Mouse (Mus musculus): Measurements from ENCODE around the gene Cfap58. TPM values are rescaled to one million over a fixed set of nuclear protein-coding genes. Genes with fewer than 3 reads are reported as not detected.

Gene Cfap58
- polyA plus RNA-seq, 1 experiment from 2014 or later = 0.08 TPM

- 82% methylated on average over 15 of the region's 15 CpGs for WGBS
- H3K4me3 ChIP-seq = no peak overlapping the region
- no peak overlapping the region for H3K9ac ChIP-seq
- H3K36me3 ChIP-seq = no peaks in the 10 kb centered on the region
- H3K4me2 ChIP-seq = no peak overlapping the region
- H3K4me1 ChIP-seq = no peaks in the 10 kb centered on the region
- no peaks in the 10 kb centered on the region for H3K27me3 ChIP-seq (replicated peaks)
- no peak overlapping the region for H3K27ac ChIP-seq (replicated peaks)
- no peak for ATAC-seq (ENCODE audit: extremely low read depth, insufficient number of reproducible peaks, low FRiP score, low TSS enrichment)
- no peaks in the 10 kb centered on the region for H3K9me3 ChIP-seq
Measured at GRCm38 (mm10) chr19:48021435-48021834, 84.0 kb downstream of the Cfap58 start.

GRCm38 (mm10) chr19:48022763-48023162, 85.3 kb downstream of the Cfap58 start:
- ATAC-seq (ENCODE audit: extremely low read depth, insufficient number of reproducible peaks, low FRiP score, low TSS enrichment) = no peak
- no peaks in the 10 kb centered on the region for H3K9me3 ChIP-seq
- 78% methylated on average over 5 of the region's 5 CpGs for WGBS

GRCm38 (mm10) chr19:48023726-48024125, 86.3 kb downstream of the Cfap58 start:
- no peaks in the 10 kb centered on the region for H3K27me3 ChIP-seq (replicated peaks)
- no peak overlapping the region for H3K4me2 ChIP-seq
- no peak overlapping the region for H3K9ac ChIP-seq
- H3K4me3 ChIP-seq = no peak overlapping the region
- H3K36me3 ChIP-seq = no peaks in the 10 kb centered on the region
- peaks cover 20% of the 10 kb centered on the region for H3K4me1 ChIP-seq
- WGBS = 75% methylated on average over 10 of the region's 10 CpGs
- no peak for ATAC-seq (ENCODE audit: extremely low read depth, insufficient number of reproducible peaks, low FRiP score, low TSS enrichment)
- no peak overlapping the region for H3K27ac ChIP-seq (replicated peaks)
- H3K9me3 ChIP-seq = no peaks in the 10 kb centered on the region

More at GRCm38 (mm10) chr19:48022763-48023162, 85.3 kb downstream of the Cfap58 start:
- no peak overlapping the region for H3K4me2 ChIP-seq
- peaks cover 13% of the 10 kb centered on the region for H3K4me1 ChIP-seq
- H3K27ac ChIP-seq (replicated peaks) = no peak overlapping the region
- no peaks in the 10 kb centered on the region for H3K36me3 ChIP-seq
- H3K27me3 ChIP-seq (replicated peaks) = no peaks in the 10 kb centered on the region
- H3K4me3 ChIP-seq = no peak overlapping the region
- no peak overlapping the region for H3K9ac ChIP-seq

GRCm38 (mm10) chr19:48025366-48025765, 87.9 kb downstream of the Cfap58 start:
- Histone ChIP-seq H3K4me3 (no peak overlapping the region), H3K4me2 (no peak overlapping the region), H3K27me3 (replicated peaks) (no peaks in the 10 kb centered on the region), H3K27ac (replicated peaks) (no peak overlapping the region), H3K9ac (no peak overlapping the region), H3K36me3 (no peaks in the 10 kb centered on the region), H3K9me3 (no peaks in the 10 kb centered on the region), H3K4me1 (peaks cover 20% of the 10 kb centered on the region)
- ATAC-seq (ENCODE audit: extremely low read depth, insufficient number of reproducible peaks, low FRiP score, low TSS enrichment) = no peak
- 69% methylated on average over 8 of the region's 8 CpGs for WGBS

- H3K36me3 ChIP-seq = no peaks in the 10 kb centered on the region
- WGBS = 60% methylated on average over 2 of the region's 2 CpGs
Measured at GRCm38 (mm10) chr19:48026882-48027281, 89.4 kb downstream of the Cfap58 start.

GRCm38 (mm10) chr19:48039554-48039953, 102.1 kb downstream of the Cfap58 start:
- H3K9me3 ChIP-seq = no peaks in the 10 kb centered on the region
- H3K27ac ChIP-seq (replicated peaks) = no peak overlapping the region
- H3K4me3 ChIP-seq = no peak overlapping the region
- no peak overlapping the region for H3K9ac ChIP-seq
- H3K27me3 ChIP-seq (replicated peaks) = no peaks in the 10 kb centered on the region
- ATAC-seq (ENCODE audit: extremely low read depth, insufficient number of reproducible peaks, low FRiP score, low TSS enrichment) = no peak
- H3K4me1 ChIP-seq = no peaks in the 10 kb centered on the region
- WGBS = 77% methylated on average over 8 of the region's 8 CpGs
- H3K36me3 ChIP-seq = no peaks in the 10 kb centered on the region
- H3K4me2 ChIP-seq = no peak overlapping the region

More at GRCm38 (mm10) chr19:48026882-48027281, 89.4 kb downstream of the Cfap58 start:
- Histone ChIP-seq H3K4me1 (peaks cover 20% of the 10 kb centered on the region), H3K4me3 (no peak overlapping the region), H3K27me3 (replicated peaks) (no peaks in the 10 kb centered on the region), H3K4me2 (no peak overlapping the region), H3K9me3 (no peaks in the 10 kb centered on the region), H3K9ac (no peak overlapping the region), H3K27ac (replicated peaks) (no peak overlapping the region)
- no peak for ATAC-seq (ENCODE audit: extremely low read depth, insufficient number of reproducible peaks, low FRiP score, low TSS enrichment)

GRCm38 (mm10) chr19:48047315-48047714, 109.8 kb downstream of the Cfap58 start:
- WGBS = 81% methylated on average over 7 of the region's 7 CpGs
- ATAC-seq (ENCODE audit: extremely low read depth, insufficient number of reproducible peaks, low FRiP score, low TSS enrichment) = no peak

GRCm38 (mm10) chr19:48049361-48049760, 111.9 kb downstream of the Cfap58 start:
- Histone ChIP-seq H3K27ac (replicated peaks) (no peak overlapping the region), H3K4me2 (no peak overlapping the region), H3K9ac (no peak overlapping the region), H3K9me3 (no peaks in the 10 kb centered on the region), H3K4me3 (no peak overlapping the region), H3K27me3 (replicated peaks) (no peaks in the 10 kb centered on the region), H3K36me3 (no peaks in the 10 kb centered on the region), H3K4me1 (no peaks in the 10 kb centered on the region)
- no peak for ATAC-seq (ENCODE audit: extremely low read depth, insufficient number of reproducible peaks, low FRiP score, low TSS enrichment)
- 72% methylated on average over 3 of the region's 3 CpGs for WGBS

More at GRCm38 (mm10) chr19:48047315-48047714, 109.8 kb downstream of the Cfap58 start:
- Histone ChIP-seq H3K4me1 (no peaks in the 10 kb centered on the region), H3K27me3 (replicated peaks) (no peaks in the 10 kb centered on the region), H3K36me3 (no peaks in the 10 kb centered on the region), H3K9ac (no peak overlapping the region), H3K27ac (replicated peaks) (no peak overlapping the region), H3K4me2 (no peak overlapping the region), H3K9me3 (no peaks in the 10 kb centered on the region), H3K4me3 (no peak overlapping the region)

GRCm38 (mm10) chr19:48063289-48063688, 125.8 kb downstream of the Cfap58 start:
- Histone ChIP-seq H3K9ac (no peak overlapping the region), H3K4me1 (no peaks in the 10 kb centered on the region), H3K36me3 (no peaks in the 10 kb centered on the region), H3K27ac (replicated peaks) (no peak overlapping the region), H3K4me2 (no peak overlapping the region), H3K4me3 (no peak overlapping the region), H3K27me3 (replicated peaks) (peaks cover 18% of the 10 kb centered on the region), H3K9me3 (no peaks in the 10 kb centered on the region)
- no peak for ATAC-seq (ENCODE audit: extremely low read depth, insufficient number of reproducible peaks, low FRiP score, low TSS enrichment)
- 26% methylated on average over 2 of the region's 2 CpGs for WGBS

- Histone ChIP-seq H3K4me3 (no peak overlapping the region), H3K9me3 (no peaks in the 10 kb centered on the region), H3K4me1 (no peaks in the 10 kb centered on the region), H3K36me3 (no peaks in the 10 kb centered on the region), H3K27me3 (replicated peaks) (peaks cover 2% of the 10 kb centered on the region; the same call in 1 of the 2 replicates), H3K27ac (replicated peaks) (no peak overlapping the region), H3K4me2 (no peak overlapping the region), H3K9ac (no peak overlapping the region)
- WGBS = 64% methylated on average over 3 of the region's 3 CpGs
- no peak for ATAC-seq (ENCODE audit: extremely low read depth, insufficient number of reproducible peaks, low FRiP score, low TSS enrichment)
Measured at GRCm38 (mm10) chr19:48079718-48080117, 142.2 kb downstream of the Cfap58 start.

GRCm38 (mm10) chr19:48081456-48081855, 144.0 kb downstream of the Cfap58 start:
- H3K27ac ChIP-seq (replicated peaks) = no peak overlapping the region
- no peak overlapping the region for H3K4me2 ChIP-seq
- H3K4me1 ChIP-seq = no peaks in the 10 kb centered on the region
- ATAC-seq (ENCODE audit: extremely low read depth, insufficient number of reproducible peaks, low FRiP score, low TSS enrichment) = no peak
- 78% methylated on average over 4 of the region's 4 CpGs for WGBS
- no peaks in the 10 kb centered on the region for H3K36me3 ChIP-seq
- no peak overlapping the region for H3K9ac ChIP-seq
- no peaks in the 10 kb centered on the region for H3K9me3 ChIP-seq
- H3K4me3 ChIP-seq = no peak overlapping the region
- H3K27me3 ChIP-seq (replicated peaks) = no peaks in the 10 kb centered on the region; the same call in 1 of the 2 replicates
